Mouse (Mus musculus): ENCODE measurements around the gene Sema3e.

Gene Sema3e

GRCm38 (mm10) chr5:14073152-14073551 lies 48.1 kb downstream of the Sema3e start:
- no peak for DNase-seq (ENCODE audit: low spot score in 2 of 2)

- no peak for DNase-seq (ENCODE audit: low spot score in 2 of 2)
Observed at GRCm38 (mm10) chr5:14088100-14088499, 63.0 kb downstream of the Sema3e start.

- no peak for DNase-seq (ENCODE audit: low spot score in 2 of 2)
Observed at GRCm38 (mm10) chr5:14089875-14090608, 65.0 kb downstream of the Sema3e start.

GRCm38 (mm10) chr5:14090609-14090969 lies 65.5 kb downstream of the Sema3e start:
- DNase-seq (ENCODE audit: low spot score in 2 of 2): no peak

GRCm38 (mm10) chr5:14092262-14092776 lies 67.2 kb downstream of the Sema3e start:
- no peak for DNase-seq (ENCODE audit: low spot score in 2 of 2)

GRCm38 (mm10) chr5:14096196-14096595 lies 71.1 kb downstream of the Sema3e start:
- no peak for DNase-seq (ENCODE audit: low spot score in 2 of 2)

- DNase-seq (ENCODE audit: low spot score in 2 of 2): no peak
Observed at GRCm38 (mm10) chr5:14098677-14099076, 73.6 kb downstream of the Sema3e start.

GRCm38 (mm10) chr5:14107365-14107764 lies 82.3 kb downstream of the Sema3e start:
- no peak for DNase-seq (ENCODE audit: low spot score in 2 of 2)

GRCm38 (mm10) chr5:14109001-14109400 lies 83.9 kb downstream of the Sema3e start:
- DNase-seq (ENCODE audit: low spot score in 2 of 2): no peak

- no peak for DNase-seq (ENCODE audit: low spot score in 2 of 2)
Observed at GRCm38 (mm10) chr5:14111401-14111800, 86.3 kb downstream of the Sema3e start.

- DNase-seq (ENCODE audit: low spot score in 2 of 2): no peak
Observed at GRCm38 (mm10) chr5:14121902-14122301, 96.8 kb downstream of the Sema3e start.

GRCm38 (mm10) chr5:14126591-14126990 lies 101.5 kb downstream of the Sema3e start:
- DNase-seq (ENCODE audit: low spot score in 2 of 2): no peak

- DNase-seq (ENCODE audit: low spot score in 2 of 2): no peak
Observed at GRCm38 (mm10) chr5:14135929-14136328, 110.9 kb downstream of the Sema3e start.

- DNase-seq (ENCODE audit: low spot score in 2 of 2): no peak
Observed at GRCm38 (mm10) chr5:14138725-14139124, 113.6 kb downstream of the Sema3e start.

GRCm38 (mm10) chr5:14162579-14162978 lies 137.5 kb downstream of the Sema3e start:
- no peak for DNase-seq (ENCODE audit: low spot score in 2 of 2)

- DNase-seq (ENCODE audit: low spot score in 2 of 2): no peak
Observed at GRCm38 (mm10) chr5:14163280-14163679, 138.2 kb downstream of the Sema3e start.

GRCm38 (mm10) chr5:14167776-14168175 lies 142.7 kb downstream of the Sema3e start:
- no peak for DNase-seq (ENCODE audit: low spot score in 2 of 2)

GRCm38 (mm10) chr5:14173355-14174183 lies 148.5 kb downstream of the Sema3e start:
- no peak for DNase-seq (ENCODE audit: low spot score in 2 of 2)

GRCm38 (mm10) chr5:14180571-14180970 lies 155.5 kb downstream of the Sema3e start:
- DNase-seq (ENCODE audit: low spot score in 2 of 2): no peak

GRCm38 (mm10) chr5:14182156-14182555 lies 157.1 kb downstream of the Sema3e start:
- no peak for DNase-seq (ENCODE audit: low spot score in 2 of 2)

- no peak for DNase-seq (ENCODE audit: low spot score in 2 of 2)
Observed at GRCm38 (mm10) chr5:14195172-14195819, 170.2 kb downstream of the Sema3e start.

GRCm38 (mm10) chr5:14198344-14199040 lies 173.4 kb downstream of the Sema3e start:
- no peak for DNase-seq (ENCODE audit: low spot score in 2 of 2)
